Comparison of ENCODE assay signal across 33 mouse cellular contexts in the genomic region with DNA sequence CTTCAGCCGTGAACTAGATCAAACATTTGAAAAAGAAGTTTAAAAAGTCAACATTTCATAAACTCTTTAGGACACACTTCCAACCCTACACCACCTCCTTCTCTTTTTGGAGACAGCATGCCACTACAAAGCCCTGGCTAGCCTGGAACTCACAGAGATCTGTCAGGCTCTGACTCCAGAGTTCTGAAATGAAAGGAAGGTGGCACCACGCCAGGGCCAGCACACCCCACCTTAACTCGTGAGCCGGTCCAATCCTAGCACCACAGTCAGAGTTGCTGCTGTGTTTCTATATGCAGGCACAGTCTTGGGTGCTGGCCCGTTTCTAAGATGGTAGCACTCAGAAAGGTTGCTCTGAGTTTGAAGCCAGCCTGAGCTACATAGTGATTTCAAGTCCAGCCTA. TPM values are rescaled to one million over a fixed set of nuclear protein-coding genes. Genes with fewer than 3 reads are reported as not detected.
"Had no signal": no experiment of that assay in that cellular context is flagged by ENCODE, and none has a peak within 500 bp of the region (broad histone marks: within the 10 kb centered on the region; RNA-seq: fewer than 3 reads in every experiment).

No protein-coding gene starts in this region.

- H3K9me3 ChIP-seq: embryonic facial prominence, embryonic 13.5 days; embryonic facial prominence, embryonic 15.5 days; forebrain, embryonic 13.5 days; forebrain, embryonic 15.5 days had no signal

- ATAC-seq: forebrain, embryonic 14.5 days; forebrain, embryonic 16.5 days; forebrain, postnatal 0 days had no signal

- DNase-seq: cerebellum, adult 8-10 months; cerebellum, adult 9-10 months; cerebellum, adult 9-11 months; cerebellum, postnatal 10 days; cerebellum, postnatal 14 days; cerebellum, postnatal 25 days; cerebellum, postnatal 36 days; embryo, embryonic 11 days; forebrain, postnatal 0 days; gastrocnemius, adult 2 months; gastrocnemius, postnatal 10 days; gastrocnemius, postnatal 14 days; gastrocnemius, postnatal 25 days; gastrocnemius, postnatal 36 days; heart, adult 11 months; heart, adult 18-20 months had no signal

- H3K27ac ChIP-seq: embryonic facial prominence, embryonic 10.5 days; embryonic facial prominence, embryonic 12.5 days; embryonic facial prominence, embryonic 13.5 days; embryonic facial prominence, embryonic 15.5 days; forebrain, embryonic 10.5 days; forebrain, embryonic 12.5 days; forebrain, embryonic 13.5 days; forebrain, embryonic 15.5 days; gastrocnemius, adult 2 months; heart, adult 2 months had no signal

- H3K4me3 ChIP-seq: embryonic facial prominence, embryonic 10.5 days; embryonic facial prominence, embryonic 12.5 days; embryonic facial prominence, embryonic 13.5 days; embryonic facial prominence, embryonic 15.5 days; erythroblast, embryonic 14.5 days; forebrain, embryonic 10.5 days; forebrain, embryonic 12.5 days; forebrain, embryonic 13.5 days; forebrain, embryonic 15.5 days; gastrocnemius, adult 2 months; heart, adult 2 months had no signal

- H3K27me3 ChIP-seq: embryonic facial prominence, embryonic 12.5 days; embryonic facial prominence, embryonic 13.5 days; embryonic facial prominence, embryonic 15.5 days; forebrain, embryonic 12.5 days; forebrain, embryonic 13.5 days; forebrain, embryonic 15.5 days had no signal

- H3K4me2 ChIP-seq: embryonic facial prominence, embryonic 12.5 days; embryonic facial prominence, embryonic 13.5 days; embryonic facial prominence, embryonic 15.5 days; forebrain, embryonic 12.5 days; forebrain, embryonic 13.5 days; forebrain, embryonic 15.5 days had no signal

- H3K9ac ChIP-seq: embryonic facial prominence, embryonic 12.5 days; embryonic facial prominence, embryonic 13.5 days; embryonic facial prominence, embryonic 15.5 days; forebrain, embryonic 12.5 days; forebrain, embryonic 13.5 days; forebrain, embryonic 15.5 days; forebrain, postnatal 0 days had no signal

- H3K36me3 ChIP-seq: embryonic facial prominence, embryonic 10.5 days; embryonic facial prominence, embryonic 12.5 days; embryonic facial prominence, embryonic 13.5 days; embryonic facial prominence, embryonic 15.5 days; forebrain, embryonic 10.5 days; forebrain, embryonic 12.5 days; forebrain, embryonic 15.5 days had no signal

RNA-seq across cellular contexts. Expression of gene Chit1, which starts 6.1 kb away (rescaled TPM):
- total RNA-seq: gastrocnemius, adult 18-20 months; gastrocnemius, adult 2 months; gastrocnemius, adult 8-10 months; gastrocnemius, postnatal 14 days; gastrocnemius, postnatal 25 days; gastrocnemius, postnatal 36 days; heart, adult 18-20 months; heart, adult 2 months; heart, adult 8-10 months had no signal
- polyA plus RNA-seq: embryonic facial prominence, embryonic 10.5 days; embryonic facial prominence, embryonic 11.5 days; embryonic facial prominence, embryonic 12.5 days; embryonic facial prominence, embryonic 13.5 days; erythroblast, embryonic 14.5 days; forebrain, embryonic 10.5 days; forebrain, embryonic 11.5 days; forebrain, embryonic 12.5 days; forebrain, embryonic 16.5 days had no signal
